Mouse (Mus musculus) intestine, postnatal 0 days (tissue): ENCODE results near the gene Dusp14. TPM values are rescaled to one million over a fixed set of nuclear protein-coding genes. Genes with fewer than 3 reads are reported as not detected.

ENCODE experiments used
- ATAC-seq: fragments of 200-750 bp; cut with Nextera tagmentation; 2 replicates; pipeline ENCODE4 v1.8.0; 2017; ENCODE audit warnings: mild to moderate bottlenecking, moderate TSS enrichment, moderate library complexity
- H3K27ac ChIP-seq: fragments of 300-500 bp; sonication (generic); 2 replicates; pipeline ENCODE4 v1.5.1; 2014; ENCODE audit warnings: mild to moderate bottlenecking, low read depth, low read length, moderate library complexity
- H3K27me3 ChIP-seq: fragments of 300-500 bp; sonication (generic); replicated peaks from 2 replicates; pipeline ENCODE4 v1.6.1; 2014; ENCODE audit warnings: low read length, mixed read lengths; ENCODE audit not compliant: control insufficient read depth, insufficient read depth
- H3K36me3 ChIP-seq: fragments of 300-500 bp; sonication (generic); 2 replicates; pipeline ENCODE4 v1.6.1; 2014; ENCODE audit warnings: mild to moderate bottlenecking, moderate library complexity; ENCODE audit not compliant: control insufficient read depth, insufficient read depth
- H3K4me1 ChIP-seq: fragments of 300-500 bp; sonication (generic); replicated peaks from 2 replicates; pipeline ENCODE4 v1.6.1; 2014; ENCODE audit warnings: antibody characterized with exemption, low read length, mixed read lengths; ENCODE audit not compliant: control insufficient read depth, insufficient read depth
- H3K4me2 ChIP-seq: fragments of 300-500 bp; sonication (generic); replicated peaks from 2 replicates; pipeline ENCODE4 v1.6.1; 2014; ENCODE audit warnings: low read depth, mild to moderate bottlenecking, moderate library complexity
- H3K4me3 ChIP-seq: fragments of 300-500 bp; sonication (generic); 2 replicates; pipeline ENCODE4 v1.5.1; 2014; ENCODE audit warnings: low read depth, low read length
- H3K9ac ChIP-seq: fragments of 300-500 bp; sonication (generic); 2 replicates; pipeline ENCODE4 v1.6.1; 2014; ENCODE audit warnings: mild to moderate bottlenecking, low read depth, low read length
- H3K9me3 ChIP-seq: fragments of 300-500 bp; sonication (generic); 2 replicates; pipeline ENCODE4 v1.6.1; 2016; ENCODE audit warnings: mixed run types; ENCODE audit not compliant: control insufficient read depth
- CTCF ChIP-seq: sonication (generic); IDR thresholded peaks from 2 replicates; pipeline ENCODE4 v1.5.1; 2016; ENCODE audit warnings: low read depth, mild to moderate bottlenecking, control low read depth, antibody characterized with exemption, moderate library complexity
- WGBS: fragments of 180-500 bp; shearing (Covaris S2); extraction: QIAGEN DNeasy Blood & Tissue Kit; methylation state at CpG from one replicate; pipeline ENCODE4 v1.1.7; 2014; 5-methylcytosine and 5-hydroxymethylcytosine counted together
- polyA plus RNA-seq: library from polyadenylated mRNA; unstranded; fragments of >200 nt; fragmentation: Nextera tagmentation; extraction: Ambion mirVana; gene quantifications from 2 replicates; pipeline ENCODE4 v1.2.1, GENCODE M21; 2015

Gene Dusp14
- polyA plus RNA-seq, 1 experiment from 2014 or later: 28.0 TPM

DNA sequence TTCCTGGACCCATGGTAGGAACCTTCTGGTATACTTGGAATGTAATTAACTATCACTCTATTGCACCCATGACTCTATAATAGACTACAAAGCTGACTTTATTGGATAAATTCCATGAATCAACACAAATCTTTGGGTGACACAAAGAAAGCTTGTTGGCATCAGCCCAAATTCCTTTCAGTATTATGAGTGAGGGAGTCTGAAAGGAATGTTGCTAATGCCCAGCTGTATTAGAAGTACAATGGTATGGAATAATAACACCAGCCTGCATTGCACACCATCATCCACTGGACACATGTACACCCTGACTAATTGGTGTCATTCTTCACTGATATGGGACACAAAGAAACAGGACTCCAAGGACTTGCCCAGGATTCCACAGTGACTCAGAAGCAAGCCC is 32.1 kb upstream of the Dusp14 start:
- Histone ChIP-seq H3K27ac (no peak overlapping the region), H3K4me3 (no peak overlapping the region), H3K36me3 (peaks cover 48% of the 10 kb centered on the region), H3K9me3 (no peaks in the 10 kb centered on the region), H3K4me1 (no peaks in the 10 kb centered on the region), H3K4me2 (no peak overlapping the region), H3K9ac (no peak overlapping the region), H3K27me3 (no peaks in the 10 kb centered on the region)
- no peak for TF ChIP-seq CTCF
- peak; percentile 36; the same call in 1 of the 2 replicates for ATAC-seq

DNA sequence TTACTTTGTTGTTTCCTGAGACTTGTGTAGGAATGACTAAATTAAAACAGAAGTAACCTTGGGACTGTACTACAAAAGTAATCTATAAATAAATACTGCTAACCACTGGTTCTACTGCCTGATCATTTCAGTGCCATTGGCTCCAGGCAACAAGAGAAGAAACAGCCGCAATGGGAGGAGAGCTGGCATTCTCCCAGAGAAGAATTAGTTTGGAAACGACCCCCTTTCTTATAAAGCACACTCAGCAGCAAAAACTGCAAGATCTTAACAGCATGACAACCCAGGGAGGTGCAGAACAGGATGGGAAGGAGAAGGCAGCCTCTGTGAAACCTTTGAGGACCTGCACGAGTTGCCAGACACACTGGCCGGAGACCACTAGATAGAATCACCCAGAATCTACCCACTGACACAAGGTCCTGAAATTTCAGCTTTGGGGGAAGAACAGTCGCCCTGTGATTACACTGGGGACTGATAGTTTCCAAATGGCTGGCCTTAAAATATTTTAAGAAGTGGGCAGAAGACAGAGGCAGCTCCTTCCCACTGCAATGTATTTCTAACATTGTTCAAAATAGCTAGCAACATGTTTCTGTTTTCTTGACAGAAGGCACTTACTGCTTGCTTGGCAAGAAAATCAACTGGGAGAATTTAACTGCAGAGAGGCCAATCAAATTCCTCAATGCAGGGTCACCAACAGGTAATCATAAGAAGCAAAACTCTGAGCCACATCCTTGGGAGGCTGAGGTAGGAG is 28.4 kb upstream of the Dusp14 start:
- no peaks in the 10 kb centered on the region for H3K9me3 ChIP-seq
- 72% methylated on average over 5 of the region's 5 CpGs for WGBS
- no peak for ATAC-seq
- H3K4me1 ChIP-seq: no peaks in the 10 kb centered on the region
- no peak overlapping the region for H3K4me2 ChIP-seq
- H3K9ac ChIP-seq: no peak overlapping the region
- no peak overlapping the region for H3K27ac ChIP-seq
- H3K27me3 ChIP-seq: no peaks in the 10 kb centered on the region
- no peak overlapping the region for H3K4me3 ChIP-seq
- peaks cover 21% of the 10 kb centered on the region for H3K36me3 ChIP-seq
- TF ChIP-seq CTCF: no peak

DNA sequence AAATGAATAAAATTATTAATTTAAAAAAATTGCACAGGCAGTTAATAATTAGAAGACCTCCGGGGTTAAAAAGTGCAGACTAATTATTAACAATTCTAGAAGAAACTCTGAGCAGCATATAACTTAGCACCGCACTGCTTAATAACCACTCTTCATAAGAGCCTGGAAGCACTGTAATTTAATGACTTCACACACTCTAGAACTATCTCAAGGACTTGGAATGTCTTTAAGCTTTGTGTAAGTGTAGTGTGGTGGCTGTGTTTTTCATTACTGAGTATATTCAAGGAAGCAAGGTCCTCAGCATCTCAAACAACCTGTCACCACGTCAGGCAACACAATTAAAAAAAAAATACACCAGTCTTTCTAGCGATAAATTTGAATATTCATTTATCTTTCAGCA is 26.0 kb upstream of the Dusp14 start:
- Histone ChIP-seq H3K27me3 (no peaks in the 10 kb centered on the region), H3K9ac (no peak overlapping the region), H3K36me3 (peaks cover 29% of the 10 kb centered on the region), H3K4me3 (no peak overlapping the region), H3K27ac (no peak overlapping the region), H3K4me1 (no peaks in the 10 kb centered on the region), H3K9me3 (no peaks in the 10 kb centered on the region), H3K4me2 (no peak overlapping the region)
- ATAC-seq: no peak
- 84% methylated on average over 4 of the region's 4 CpGs for WGBS
- TF ChIP-seq CTCF: no peak

DNA sequence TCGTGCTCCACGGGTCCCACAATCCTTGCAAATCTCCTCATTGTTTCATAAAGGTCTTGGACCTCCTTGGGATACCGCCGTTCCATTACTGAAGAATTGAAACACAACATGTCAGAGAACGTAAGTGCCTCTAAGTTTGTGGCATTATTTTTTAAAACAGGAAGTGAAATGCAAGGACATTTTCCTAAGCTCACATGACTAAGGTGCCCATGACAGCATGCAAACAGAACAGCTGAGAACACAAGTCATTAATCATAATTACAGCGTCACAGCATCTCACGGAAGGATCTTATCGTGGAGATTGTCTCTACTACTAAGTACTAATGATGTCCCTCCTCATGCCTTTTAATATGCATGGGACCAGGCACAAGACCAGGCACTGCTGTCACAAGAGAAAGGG is 21.5 kb upstream of the Dusp14 start:
- Histone ChIP-seq H3K36me3 (peaks cover 51% of the 10 kb centered on the region), H3K27me3 (no peaks in the 10 kb centered on the region), H3K4me1 (no peaks in the 10 kb centered on the region), H3K9ac (no peak overlapping the region), H3K27ac (no peak overlapping the region), H3K9me3 (no peaks in the 10 kb centered on the region), H3K4me3 (no peak overlapping the region), H3K4me2 (no peak overlapping the region)
- WGBS: 88% methylated on average over 8 of the region's 8 CpGs
- ATAC-seq: no peak
- TF ChIP-seq CTCF: no peak

DNA sequence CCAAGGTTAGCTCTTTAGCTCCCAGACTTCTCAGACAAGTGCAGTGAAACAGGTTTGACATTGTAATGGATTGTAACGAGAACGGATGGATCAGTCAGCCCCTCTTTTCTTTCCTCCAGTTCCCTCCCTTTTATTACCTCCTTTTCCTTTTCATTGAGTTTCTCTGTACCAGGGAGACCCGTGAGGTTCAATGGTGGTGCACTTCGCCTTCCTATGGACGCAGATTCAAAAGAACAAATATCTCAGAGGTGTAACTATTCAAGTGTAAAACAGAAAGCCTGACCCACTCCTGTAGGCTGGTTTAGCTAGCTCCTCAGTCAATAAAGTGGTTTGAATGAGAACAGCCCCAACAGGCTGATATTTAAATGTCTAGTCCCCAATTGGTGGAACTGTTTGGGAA is 12.8 kb upstream of the Dusp14 start:
- Histone ChIP-seq H3K27me3 (no peaks in the 10 kb centered on the region), H3K27ac (no peak overlapping the region), H3K9ac (no peak overlapping the region), H3K4me2 (no peak overlapping the region), H3K4me1 (no peaks in the 10 kb centered on the region), H3K36me3 (peaks cover 31% of the 10 kb centered on the region), H3K9me3 (no peaks in the 10 kb centered on the region), H3K4me3 (no peak overlapping the region)
- no peak for TF ChIP-seq CTCF
- no peak for ATAC-seq
- 96% methylated on average over 5 of the region's 5 CpGs for WGBS

DNA sequence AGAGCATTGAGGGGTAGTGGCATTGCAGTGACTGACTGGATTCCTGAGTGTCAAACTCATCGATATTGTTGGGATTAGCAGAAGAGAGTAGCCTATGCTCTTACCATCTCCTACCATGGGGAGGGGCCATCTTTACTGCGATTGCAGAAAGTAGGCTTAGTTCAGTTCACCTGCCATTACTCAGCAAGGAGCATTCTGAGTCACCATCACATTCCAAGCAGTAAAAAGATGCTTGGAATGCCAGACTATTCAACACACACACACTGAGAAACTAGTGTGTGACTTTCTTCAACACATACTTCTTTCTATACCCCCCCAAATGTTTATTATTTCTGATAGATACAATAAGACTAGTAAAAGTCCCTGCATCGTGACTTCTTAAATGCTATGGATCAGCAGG is 11.3 kb upstream of the Dusp14 start:
- no peak for TF ChIP-seq CTCF
- no peaks in the 10 kb centered on the region for H3K27me3 ChIP-seq
- H3K9ac ChIP-seq: no peak overlapping the region
- no peaks in the 10 kb centered on the region for H3K9me3 ChIP-seq
- peaks cover 23% of the 10 kb centered on the region for H3K36me3 ChIP-seq
- peak; percentile 47; the same call in 1 of the 2 replicates for ATAC-seq
- no peak overlapping the region for H3K4me3 ChIP-seq
- no peak overlapping the region for H3K4me2 ChIP-seq
- no peak overlapping the region for H3K27ac ChIP-seq
- H3K4me1 ChIP-seq: no peaks in the 10 kb centered on the region
- 80% methylated on average over 3 of the region's 3 CpGs for WGBS
